Mouse (Mus musculus) thymus, postnatal 14 days (tissue): Measurements from ENCODE around the gene Nexn.
A peak's percentile ranks its signal among the peaks of the same experiment; 100 is the strongest.

Experiments used
- DNase-seq: peaks from one replicate; pipeline ENCODE4 v3.0.0; 2021

Nexn gene

GRCm38 (mm10) chr3:152277912-152278311 lies 11.8 kb upstream of the Nexn start:
- no peak for DNase-seq

- no peak for DNase-seq
Observed at GRCm38 (mm10) chr3:152276935-152277334, 10.8 kb upstream of the Nexn start.

GRCm38 (mm10) chr3:152275008-152275407 lies 8.9 kb upstream of the Nexn start:
- DNase-seq = no peak

- no peak for DNase-seq
Observed at GRCm38 (mm10) chr3:152272974-152273685, 7.0 kb upstream of the Nexn start.

GRCm38 (mm10) chr3:152271876-152272275 lies 5.7 kb upstream of the Nexn start:
- DNase-seq = no peak

GRCm38 (mm10) chr3:152271071-152271710 lies 5.0 kb upstream of the Nexn start:
- DNase-seq = no peak

- no peak for DNase-seq
Observed at GRCm38 (mm10) chr3:152268099-152268498, 1.9 kb upstream of the Nexn start.

GRCm38 (mm10) chr3:152265351-152266035 lies 657 bp downstream of the Nexn start:
- peak; percentile 11 for DNase-seq

GRCm38 (mm10) chr3:152264830-152265229 lies 1.3 kb downstream of the Nexn start:
- DNase-seq = no peak

- no peak for DNase-seq
Observed at GRCm38 (mm10) chr3:152264374-152264773, 1.8 kb downstream of the Nexn start.

- DNase-seq = no peak
Observed at GRCm38 (mm10) chr3:152261948-152262347, 4.2 kb downstream of the Nexn start.

- DNase-seq = no peak
Observed at GRCm38 (mm10) chr3:152261436-152261835, 4.7 kb downstream of the Nexn start.

- DNase-seq = no peak
Observed at GRCm38 (mm10) chr3:152260362-152260761, 5.8 kb downstream of the Nexn start.

- DNase-seq = peak; percentile 65
Observed at GRCm38 (mm10) chr3:152259409-152259808, 6.7 kb downstream of the Nexn start.

GRCm38 (mm10) chr3:152257528-152257927 lies 8.6 kb downstream of the Nexn start:
- no peak for DNase-seq

GRCm38 (mm10) chr3:152250487-152250886 lies 15.7 kb downstream of the Nexn start:
- DNase-seq = no peak

GRCm38 (mm10) chr3:152247708-152248107 lies 18.4 kb downstream of the Nexn start:
- DNase-seq = no peak

GRCm38 (mm10) chr3:152245273-152245910 lies 20.8 kb downstream of the Nexn start:
- no peak for DNase-seq

GRCm38 (mm10) chr3:152243304-152243703 lies 22.8 kb downstream of the Nexn start:
- DNase-seq = no peak

GRCm38 (mm10) chr3:152241098-152241497 lies 25.1 kb downstream of the Nexn start:
- no peak for DNase-seq

- no peak for DNase-seq
Observed at GRCm38 (mm10) chr3:152239592-152239991, 26.6 kb downstream of the Nexn start.

- peak; percentile 18 for DNase-seq
Observed at GRCm38 (mm10) chr3:152238836-152239235, 27.3 kb downstream of the Nexn start.

- no peak for DNase-seq
Observed at GRCm38 (mm10) chr3:152235805-152236204, 30.3 kb downstream of the Nexn start.

- no peak for DNase-seq
Observed at GRCm38 (mm10) chr3:152235238-152235637, 30.9 kb downstream of the Nexn start.
